Mouse (Mus musculus): ENCODE data around the gene Plxnd1. TPM values are rescaled to one million over a fixed set of nuclear protein-coding genes. Genes with fewer than 3 reads are reported as not detected.

The Plxnd1 gene
- polyA plus RNA-seq, 1 experiment from 2014 or later, result 45.2 TPM

DNA sequence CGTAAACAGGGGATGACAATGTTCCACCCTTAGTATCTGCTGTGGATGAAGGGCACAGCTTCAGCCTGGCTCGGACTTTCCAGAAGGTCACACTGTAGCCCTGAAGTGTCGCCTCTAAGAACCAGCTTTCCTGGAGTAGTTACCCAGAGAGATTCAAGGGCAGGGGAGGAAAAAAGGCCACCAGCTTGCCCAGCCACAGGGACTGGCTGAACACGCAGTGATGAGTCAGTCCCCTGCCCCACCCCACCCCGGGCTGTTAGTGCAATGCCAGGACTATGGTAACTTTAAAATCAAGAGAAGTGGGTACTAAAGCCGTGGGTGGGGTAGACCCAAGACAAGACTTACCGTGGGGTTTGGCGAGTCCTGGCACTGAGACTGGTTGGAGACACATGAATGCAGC, 19.2 kb downstream of the Plxnd1 start:
- Histone ChIP-seq H3K4me2 (ENCODE audit: low read depth, low read length) (no peak overlapping the region), H3K27me3 (ENCODE audit: control insufficient read depth, insufficient read depth, low read depth, low read length) (no peaks in the 10 kb centered on the region), H3K4me3 (ENCODE audit: low read length) (no peak overlapping the region), H3K9me3 (ENCODE audit: control insufficient read depth, low read length) (no peaks in the 10 kb centered on the region), H3K27ac (ENCODE audit: low read length) (no peak overlapping the region), H3K36me3 (ENCODE audit: control insufficient read depth, insufficient read depth, low read length) (peaks cover 22% of the 10 kb centered on the region), H3K4me1 (replicated peaks; ENCODE audit: control insufficient read depth, insufficient read depth, low read length) (peaks cover 23% of the 10 kb centered on the region), H3K9ac (ENCODE audit: low read length) (no peak overlapping the region)
- 78% methylated on average over 8 of the region's 8 CpGs for WGBS
- no peak for ATAC-seq (ENCODE audit: low read depth)

DNA sequence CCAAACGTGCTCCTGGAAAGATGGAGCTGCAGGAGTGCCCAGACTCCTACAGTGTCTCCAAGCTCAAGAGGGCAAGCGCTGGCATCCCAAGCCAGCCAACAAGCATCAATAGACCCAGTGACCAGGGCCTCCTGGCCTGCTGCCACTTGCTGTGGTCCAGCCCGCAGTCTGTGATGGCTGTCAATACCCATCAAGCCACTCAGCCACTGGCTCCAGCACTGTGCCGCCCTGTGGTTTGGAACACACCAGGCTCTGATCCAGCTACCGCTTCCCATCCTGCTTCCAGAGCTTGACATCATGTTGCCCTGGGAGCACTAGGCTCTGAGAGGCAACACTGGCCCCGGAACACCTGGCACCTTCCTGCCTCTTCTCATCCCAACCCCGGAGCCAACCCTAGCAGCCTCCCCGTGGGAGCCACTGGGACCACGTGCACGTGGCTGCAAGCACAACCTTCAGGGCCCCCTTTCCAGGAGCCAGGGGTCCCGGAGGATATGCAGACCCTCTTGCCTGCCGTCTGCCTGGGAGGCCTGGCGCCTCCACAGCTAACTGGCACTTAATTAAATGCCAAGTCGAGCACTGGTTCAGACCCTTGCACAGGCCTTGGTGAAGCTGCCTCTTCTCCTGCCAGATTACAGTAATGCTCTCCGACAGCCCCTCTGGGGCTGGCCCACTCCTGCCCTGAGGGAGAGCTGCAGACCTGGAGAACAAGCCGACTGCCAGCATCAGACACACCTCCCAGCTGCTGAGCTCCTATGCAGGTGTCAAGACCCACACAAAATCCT, 20.7 kb downstream of the Plxnd1 start:
- no peak overlapping the region for H3K27ac ChIP-seq (ENCODE audit: low read length)
- H3K9ac ChIP-seq (ENCODE audit: low read length), result no peak overlapping the region
- no peaks in the 10 kb centered on the region for H3K9me3 ChIP-seq (ENCODE audit: control insufficient read depth, low read length)
- H3K36me3 ChIP-seq (ENCODE audit: control insufficient read depth, insufficient read depth, low read length), result peaks cover 20% of the 10 kb centered on the region
- H3K4me1 ChIP-seq (replicated peaks; ENCODE audit: control insufficient read depth, insufficient read depth, low read length), result peaks cover 23% of the 10 kb centered on the region
- H3K27me3 ChIP-seq (ENCODE audit: control insufficient read depth, insufficient read depth, low read depth, low read length), result no peaks in the 10 kb centered on the region
- no peak overlapping the region for H3K4me3 ChIP-seq (ENCODE audit: low read length)
- WGBS, result 73% methylated on average over 16 of the region's 16 CpGs
- no peak overlapping the region for H3K4me2 ChIP-seq (ENCODE audit: low read depth, low read length)
- no peak for ATAC-seq (ENCODE audit: low read depth)

DNA sequence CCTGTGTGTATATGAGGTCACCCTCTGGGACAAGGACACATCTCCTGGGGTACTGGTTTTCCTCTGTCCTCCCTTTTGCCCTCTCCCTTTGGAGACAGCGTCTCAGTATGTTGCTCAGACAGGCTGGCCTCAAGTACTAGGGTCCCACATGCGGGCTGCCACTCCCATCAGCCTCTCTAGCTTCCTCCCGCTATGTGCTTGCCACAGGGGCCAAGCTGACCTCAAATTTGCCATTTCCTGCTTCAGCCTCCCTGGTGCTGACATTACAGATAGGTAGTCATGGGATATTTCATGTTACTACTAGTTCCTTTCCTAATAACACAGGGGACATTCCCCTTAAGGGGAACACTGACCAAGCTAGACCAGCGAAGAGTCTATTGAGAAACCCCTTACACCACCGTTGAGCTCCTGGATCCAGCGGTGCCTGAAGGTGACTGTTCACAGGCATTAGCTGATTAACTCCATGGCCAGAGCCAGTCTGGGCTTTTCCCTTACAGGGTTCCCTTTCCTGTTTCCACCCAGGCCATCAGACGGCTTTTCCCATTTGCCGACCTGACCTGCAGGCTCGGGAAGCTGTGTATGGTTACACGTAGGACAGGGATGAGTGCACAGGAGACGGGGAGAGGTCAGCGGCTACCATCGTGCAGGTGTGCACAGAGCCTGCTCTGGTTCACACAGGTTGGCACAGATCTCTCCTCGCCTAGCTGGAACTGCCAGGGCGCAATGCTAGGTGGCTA, 21.5 kb downstream of the Plxnd1 start:
- Histone ChIP-seq H3K36me3 (ENCODE audit: control insufficient read depth, insufficient read depth, low read length) (peaks cover 22% of the 10 kb centered on the region), H3K4me1 (replicated peaks; ENCODE audit: control insufficient read depth, insufficient read depth, low read length) (peaks cover 23% of the 10 kb centered on the region)

DNA sequence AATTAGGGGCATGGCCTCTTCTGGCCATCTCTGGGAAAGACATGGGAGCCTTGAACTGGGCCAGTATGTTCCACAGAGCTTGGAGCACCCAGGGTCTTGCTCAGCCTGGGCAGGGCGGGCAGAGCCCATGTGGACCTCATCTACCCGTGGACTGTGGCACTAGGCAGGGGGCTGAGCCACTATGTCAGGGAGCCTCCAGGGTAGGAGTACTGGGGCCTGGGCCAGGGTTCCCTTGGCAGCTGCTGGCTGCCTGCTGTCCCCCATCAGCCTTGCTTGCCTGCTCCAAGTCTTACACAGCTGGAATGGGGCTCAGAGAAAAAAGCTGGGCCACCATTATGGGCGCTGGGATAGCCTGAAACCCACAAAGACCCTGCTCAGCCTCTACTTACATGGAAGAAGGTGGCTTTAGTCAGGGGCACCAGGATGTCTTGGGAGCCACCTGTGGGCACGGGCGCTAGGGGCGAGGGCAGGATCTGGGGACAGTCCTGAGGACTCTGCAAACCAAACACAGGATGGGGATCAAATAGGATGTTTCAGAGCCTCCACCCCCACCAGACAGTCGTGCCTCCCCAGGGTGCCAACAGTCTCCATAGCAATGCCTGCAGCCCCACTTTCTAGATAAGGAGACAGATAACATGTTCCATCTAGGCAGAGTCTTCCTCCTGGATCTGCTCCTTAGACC, 22.6 kb downstream of the Plxnd1 start:
- Histone ChIP-seq H3K9ac (ENCODE audit: low read length) (no peak overlapping the region), H3K4me1 (replicated peaks; ENCODE audit: control insufficient read depth, insufficient read depth, low read length) (peaks cover 23% of the 10 kb centered on the region), H3K4me3 (ENCODE audit: low read length) (no peak overlapping the region), H3K27ac (ENCODE audit: low read length) (peak overlapping the region; percentile 38), H3K4me2 (ENCODE audit: low read depth, low read length) (no peak overlapping the region), H3K36me3 (ENCODE audit: control insufficient read depth, insufficient read depth, low read length) (peaks cover 15% of the 10 kb centered on the region), H3K9me3 (ENCODE audit: control insufficient read depth, low read length) (no peaks in the 10 kb centered on the region), H3K27me3 (ENCODE audit: control insufficient read depth, insufficient read depth, low read depth, low read length) (no peaks in the 10 kb centered on the region)
- 58% methylated on average over 7 of the region's 7 CpGs for WGBS
- ATAC-seq (ENCODE audit: low read depth), result peak; percentile 61

More for the DNA sequence above, 21.5 kb downstream of the Plxnd1 start:
- no peaks in the 10 kb centered on the region for H3K9me3 ChIP-seq (ENCODE audit: control insufficient read depth, low read length)
- no peaks in the 10 kb centered on the region for H3K27me3 ChIP-seq (ENCODE audit: control insufficient read depth, insufficient read depth, low read depth, low read length)
- H3K27ac ChIP-seq (ENCODE audit: low read length), result no peak overlapping the region
- 82% methylated on average over 15 of the region's 15 CpGs for WGBS
- no peak overlapping the region for H3K4me3 ChIP-seq (ENCODE audit: low read length)
- no peak for ATAC-seq (ENCODE audit: low read depth)
- no peak overlapping the region for H3K9ac ChIP-seq (ENCODE audit: low read length)
- no peak overlapping the region for H3K4me2 ChIP-seq (ENCODE audit: low read depth, low read length)

DNA sequence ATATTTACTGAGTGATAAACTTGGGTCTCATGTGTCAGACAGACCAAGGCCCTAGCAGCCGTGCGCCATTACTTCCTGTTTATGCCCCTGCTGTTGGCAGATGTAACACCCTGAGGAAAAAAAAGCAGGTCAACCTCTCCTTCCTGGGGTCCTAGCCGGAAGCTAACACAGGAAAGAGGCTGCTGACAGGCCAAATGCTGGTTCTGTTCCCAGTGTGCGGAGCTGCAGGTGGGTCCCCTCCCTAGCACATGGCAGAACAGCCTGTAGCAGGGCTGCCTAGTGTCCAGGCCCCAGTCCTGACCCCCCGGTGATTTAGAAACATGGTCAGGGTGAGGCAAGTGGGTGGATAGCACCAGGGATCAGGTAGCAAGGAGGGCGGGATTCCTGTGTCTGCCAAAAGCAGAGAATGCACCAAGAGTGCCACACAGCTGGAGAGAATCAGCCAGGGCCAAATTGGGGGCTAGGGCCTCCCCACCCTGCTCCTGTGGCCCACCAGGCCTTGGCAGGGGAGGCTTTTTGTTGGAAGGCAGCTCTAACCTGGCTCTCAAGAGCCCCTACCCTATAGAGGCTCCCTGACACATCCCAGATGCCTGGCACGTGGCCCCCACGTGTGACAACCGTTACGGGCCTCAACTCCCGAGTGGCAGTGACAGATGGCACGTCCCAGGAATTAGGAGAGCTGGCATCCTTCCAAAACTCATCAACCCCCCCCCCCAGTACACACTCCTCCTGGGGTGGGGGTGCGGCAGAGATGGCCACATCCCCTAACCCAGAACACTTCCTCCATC, 23.3 kb downstream of the Plxnd1 start:
- Histone ChIP-seq H3K4me2 (ENCODE audit: low read depth, low read length) (no peak overlapping the region), H3K9ac (ENCODE audit: low read length) (0 out of 2 replicates have a peak overlapping the region, but pooled peaks have one; percentile 5), H3K27ac (ENCODE audit: low read length) (peak overlapping the region; percentile 47), H3K36me3 (ENCODE audit: control insufficient read depth, insufficient read depth, low read length) (peaks cover 14% of the 10 kb centered on the region), H3K9me3 (ENCODE audit: control insufficient read depth, low read length) (no peaks in the 10 kb centered on the region), H3K27me3 (ENCODE audit: control insufficient read depth, insufficient read depth, low read depth, low read length) (no peaks in the 10 kb centered on the region), H3K4me1 (replicated peaks; ENCODE audit: control insufficient read depth, insufficient read depth, low read length) (peaks cover 23% of the 10 kb centered on the region), H3K4me3 (ENCODE audit: low read length) (no peak overlapping the region)
- WGBS, result 37% methylated on average over 13 of the region's 13 CpGs
- ATAC-seq (ENCODE audit: low read depth), result peak; percentile 23

DNA sequence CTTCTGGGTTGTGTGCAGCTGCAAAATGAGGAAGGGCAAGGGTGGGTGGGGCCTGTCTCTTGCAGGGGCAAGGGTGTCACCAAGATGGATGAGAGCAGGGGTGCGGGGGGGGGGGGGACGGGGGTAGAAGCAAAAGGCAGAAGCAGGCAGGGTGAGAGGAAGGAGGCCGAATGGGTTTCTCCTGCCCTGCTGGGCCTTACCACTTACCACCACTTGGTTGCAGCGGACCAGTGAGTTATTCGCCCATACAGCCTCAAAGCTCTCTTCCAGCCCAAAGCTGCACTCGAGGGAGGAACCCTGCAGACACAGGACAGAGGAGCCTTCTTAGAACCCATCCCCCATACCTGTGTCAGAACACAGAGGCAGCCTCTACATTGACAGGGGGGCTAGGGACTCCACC, 24.9 kb downstream of the Plxnd1 start:
- ATAC-seq (ENCODE audit: low read depth), result no peak
- Histone ChIP-seq H3K9me3 (ENCODE audit: control insufficient read depth, low read length) (no peaks in the 10 kb centered on the region), H3K4me2 (ENCODE audit: low read depth, low read length) (no peak overlapping the region), H3K36me3 (ENCODE audit: control insufficient read depth, insufficient read depth, low read length) (peaks cover 16% of the 10 kb centered on the region; the same call in 1 of the 2 replicates), H3K4me1 (replicated peaks; ENCODE audit: control insufficient read depth, insufficient read depth, low read length) (peaks cover 23% of the 10 kb centered on the region), H3K27me3 (ENCODE audit: control insufficient read depth, insufficient read depth, low read depth, low read length) (no peaks in the 10 kb centered on the region), H3K27ac (ENCODE audit: low read length) (no peak overlapping the region), H3K4me3 (ENCODE audit: low read length) (no peak overlapping the region), H3K9ac (ENCODE audit: low read length) (no peak overlapping the region)
- 71% methylated on average over 4 of the region's 6 CpGs for WGBS

DNA sequence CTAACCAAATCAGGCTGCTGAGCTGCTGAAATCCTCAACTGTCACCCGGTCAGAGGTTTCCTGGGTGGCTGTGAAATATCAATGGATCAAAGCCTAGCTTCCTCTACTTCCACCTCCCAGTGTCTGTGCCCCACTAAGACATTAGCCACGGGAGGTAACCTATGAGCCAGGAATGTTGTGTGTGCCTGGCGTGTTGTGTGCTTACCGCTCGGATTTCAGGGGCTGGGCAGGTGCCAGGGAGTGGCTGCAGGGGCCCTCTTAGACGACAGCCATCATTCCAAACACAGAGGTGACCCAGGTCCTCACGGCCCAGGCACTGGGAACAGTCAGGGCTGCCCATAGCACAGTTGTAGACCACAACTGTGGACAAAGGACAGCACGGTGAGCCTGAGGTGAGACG, 25.7 kb downstream of the Plxnd1 start:
- no peak overlapping the region for H3K4me3 ChIP-seq (ENCODE audit: low read length)
- H3K4me2 ChIP-seq (ENCODE audit: low read depth, low read length), result no peak overlapping the region
- peaks cover 18% of the 10 kb centered on the region for H3K36me3 ChIP-seq (ENCODE audit: control insufficient read depth, insufficient read depth, low read length)
- no peak overlapping the region for H3K27ac ChIP-seq (ENCODE audit: low read length)
- no peaks in the 10 kb centered on the region for H3K9me3 ChIP-seq (ENCODE audit: control insufficient read depth, low read length)
- ATAC-seq (ENCODE audit: low read depth), result no peak
- H3K4me1 ChIP-seq (replicated peaks; ENCODE audit: control insufficient read depth, insufficient read depth, low read length), result peaks cover 23% of the 10 kb centered on the region
- no peak overlapping the region for H3K9ac ChIP-seq (ENCODE audit: low read length)
- H3K27me3 ChIP-seq (ENCODE audit: control insufficient read depth, insufficient read depth, low read depth, low read length), result no peaks in the 10 kb centered on the region
- 64% methylated on average over 9 of the region's 9 CpGs for WGBS

DNA sequence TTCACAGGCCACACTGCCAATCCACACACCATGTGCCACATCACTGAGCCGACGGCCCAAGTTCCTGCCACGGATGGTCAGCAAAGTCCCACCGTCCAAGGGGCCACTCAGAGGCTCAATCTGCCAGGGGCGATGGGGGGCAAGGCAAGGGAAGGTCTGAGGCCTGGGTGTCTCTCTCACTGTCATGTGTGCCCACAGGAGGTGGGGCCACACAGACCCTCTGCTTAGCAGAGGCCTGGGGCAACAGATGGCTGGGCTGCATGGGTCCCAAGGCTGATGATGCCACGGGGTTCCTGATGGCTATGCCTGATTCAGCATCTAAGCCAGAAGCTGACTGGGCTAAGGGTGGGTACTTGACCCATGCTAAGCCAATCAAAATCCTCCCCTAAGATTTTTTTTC, 26.1 kb downstream of the Plxnd1 start:
- no peaks in the 10 kb centered on the region for H3K9me3 ChIP-seq (ENCODE audit: control insufficient read depth, low read length)
- H3K27me3 ChIP-seq (ENCODE audit: control insufficient read depth, insufficient read depth, low read depth, low read length), result no peaks in the 10 kb centered on the region
- 73% methylated on average over 6 of the region's 6 CpGs for WGBS
- H3K4me3 ChIP-seq (ENCODE audit: low read length), result no peak overlapping the region
- H3K4me1 ChIP-seq (replicated peaks; ENCODE audit: control insufficient read depth, insufficient read depth, low read length), result peaks cover 23% of the 10 kb centered on the region
- no peak for ATAC-seq (ENCODE audit: low read depth)
- no peak overlapping the region for H3K27ac ChIP-seq (ENCODE audit: low read length)
- H3K9ac ChIP-seq (ENCODE audit: low read length), result no peak overlapping the region
- H3K4me2 ChIP-seq (ENCODE audit: low read depth, low read length), result no peak overlapping the region
- peaks cover 20% of the 10 kb centered on the region for H3K36me3 ChIP-seq (ENCODE audit: control insufficient read depth, insufficient read depth, low read length)
